Mouse (Mus musculus): ENCODE data around the gene Rfng. TPM values are rescaled to one million over a fixed set of nuclear protein-coding genes. Genes with fewer than 3 reads are reported as not detected.
A peak's percentile ranks its signal among the peaks of the same experiment; 100 is the strongest.
"Not testable (repeated sequence)": the region's sequence is repeated elsewhere in the genome, so short reads cannot be mapped to it uniquely, and the experiment has no call there.

Gene Rfng
- polyA plus RNA-seq (2015; fragmentation: Nextera tagmentation; extraction: Ambion mirVana), result 36.5 and 39.9 TPM in 2 replicates

GRCm38 (mm10) chr11:120784064-120784791 lies at the start of gene Rfng, which contains the start of gene Gps1:
Gene Rfng, minus strand, starts transcription at chr11:120784207.
Gene Gps1, plus strand, starts transcription at chr11:120784272.
- under 1% methylated on average over 98 of the region's 107 CpGs for WGBS
- Histone ChIP-seq H3K27ac (peak within 1 kb of the TSS; percentile 84), H3K4me3 (replicated peaks) (peak within 1 kb of the TSS; percentile 97), H3K9ac (peak within 1 kb of the TSS; percentile 87), H3K9me3 (replicated peaks) (no peaks in the 10 kb centered on the region), H3K36me3 (peaks cover 46% of the 10 kb centered on the region), H3K27me3 (0 out of 2 replicates have a peak, but pooled peaks cover 6% of the 10 kb centered on the region), H3K4me2 (peak within 1 kb of the TSS; percentile 94), H3K4me1 (peaks cover 25% of the 10 kb centered on the region)
- peak; percentile 78 for ATAC-seq (replicated peaks; ENCODE audit: low FRiP score)

- not testable (repeated sequence) for H3K4me1 ChIP-seq; H3K4me2 ChIP-seq; H3K4me3 ChIP-seq (replicated peaks); H3K9ac ChIP-seq; H3K27ac ChIP-seq; H3K36me3 ChIP-seq; H3K9me3 ChIP-seq (replicated peaks); H3K27me3 ChIP-seq; ATAC-seq (replicated peaks; ENCODE audit: low FRiP score)
- 91% methylated on average over 5 of the region's 5 CpGs for WGBS
Observed at GRCm38 (mm10) chr11:120832962-120833361, 49.0 kb upstream of the Rfng start.

GRCm38 (mm10) chr11:120831659-120832440 lies 47.8 kb upstream of the Rfng start:
- 0 out of 2 replicates have a peak, but pooled peaks cover 2% of the 10 kb centered on the region for H3K4me1 ChIP-seq
- 80% methylated on average over 3 of the region's 3 CpGs for WGBS
- ATAC-seq (replicated peaks; ENCODE audit: low FRiP score), result no peak
- H3K27me3 ChIP-seq, result no peaks in the 10 kb centered on the region
- H3K4me2 ChIP-seq, result no peak overlapping the region
- no peak overlapping the region for H3K9ac ChIP-seq
- no peaks in the 10 kb centered on the region for H3K9me3 ChIP-seq (replicated peaks)
- H3K4me3 ChIP-seq (replicated peaks), result no peak overlapping the region
- no peaks in the 10 kb centered on the region for H3K36me3 ChIP-seq
- no peak overlapping the region for H3K27ac ChIP-seq

- WGBS, result 76% methylated on average over 12 of the region's 12 CpGs
Observed at GRCm38 (mm10) chr11:120830686-120831085, 46.7 kb upstream of the Rfng start.

GRCm38 (mm10) chr11:120829757-120830532 lies 45.9 kb upstream of the Rfng start:
- Histone ChIP-seq H3K4me1 (peaks cover 11% of the 10 kb centered on the region), H3K4me2 (no peak overlapping the region), H3K4me3 (replicated peaks) (no peak overlapping the region), H3K9ac (no peak overlapping the region), H3K27me3 (no peaks in the 10 kb centered on the region), H3K9me3 (replicated peaks) (no peaks in the 10 kb centered on the region), H3K27ac (no peak overlapping the region), H3K36me3 (no peaks in the 10 kb centered on the region)
- ATAC-seq (replicated peaks; ENCODE audit: low FRiP score), result no peak
- WGBS, result 82% methylated on average over 10 of the region's 10 CpGs

More at GRCm38 (mm10) chr11:120830686-120831085, 46.7 kb upstream of the Rfng start:
- no peaks in the 10 kb centered on the region for H3K27me3 ChIP-seq
- H3K27ac ChIP-seq, result no peak overlapping the region
- H3K36me3 ChIP-seq, result no peaks in the 10 kb centered on the region
- H3K9me3 ChIP-seq (replicated peaks), result no peaks in the 10 kb centered on the region
- H3K4me3 ChIP-seq (replicated peaks), result no peak overlapping the region
- H3K4me2 ChIP-seq, result no peak overlapping the region
- no peak for ATAC-seq (replicated peaks; ENCODE audit: low FRiP score)
- H3K4me1 ChIP-seq, result peaks cover 3% of the 10 kb centered on the region
- no peak overlapping the region for H3K9ac ChIP-seq

- Histone ChIP-seq H3K4me1 (peaks cover 11% of the 10 kb centered on the region), H3K9ac (no peak overlapping the region), H3K27ac (no peak overlapping the region), H3K27me3 (no peaks in the 10 kb centered on the region), H3K36me3 (no peaks in the 10 kb centered on the region), H3K4me2 (no peak overlapping the region), H3K9me3 (replicated peaks) (no peaks in the 10 kb centered on the region), H3K4me3 (replicated peaks) (no peak overlapping the region)
- WGBS, result 79% methylated on average over 4 of the region's 4 CpGs
- no peak for ATAC-seq (replicated peaks; ENCODE audit: low FRiP score)
Observed at GRCm38 (mm10) chr11:120828416-120828815, 44.4 kb upstream of the Rfng start.

GRCm38 (mm10) chr11:120826016-120826953 lies 42.3 kb upstream of the Rfng start:
- ATAC-seq (replicated peaks; ENCODE audit: low FRiP score), result no peak
- H3K4me3 ChIP-seq (replicated peaks), result no peak overlapping the region
- peaks cover 11% of the 10 kb centered on the region for H3K36me3 ChIP-seq

GRCm38 (mm10) chr11:120825289-120825863 lies 41.4 kb upstream of the Rfng start:
- H3K4me2 ChIP-seq, result peak overlapping the region; percentile 72
- H3K4me1 ChIP-seq, result peaks cover 36% of the 10 kb centered on the region
- H3K4me3 ChIP-seq (replicated peaks), result peak overlapping the region; percentile 76
- no peak for ATAC-seq (replicated peaks; ENCODE audit: low FRiP score)
- no peaks in the 10 kb centered on the region for H3K9me3 ChIP-seq (replicated peaks)
- H3K27me3 ChIP-seq, result no peaks in the 10 kb centered on the region
- peaks cover 20% of the 10 kb centered on the region for H3K36me3 ChIP-seq
- H3K9ac ChIP-seq, result peak overlapping the region; percentile 85
- 42% methylated on average over 4 of the region's 4 CpGs for WGBS
- peak overlapping the region; percentile 98 for H3K27ac ChIP-seq

More at GRCm38 (mm10) chr11:120826016-120826953, 42.3 kb upstream of the Rfng start:
- H3K27me3 ChIP-seq, result no peaks in the 10 kb centered on the region
- peak overlapping the region; percentile 98 for H3K27ac ChIP-seq
- 90% methylated on average over 8 of the region's 8 CpGs for WGBS
- no peak overlapping the region for H3K4me2 ChIP-seq
- H3K9ac ChIP-seq, result no peak overlapping the region
- H3K4me1 ChIP-seq, result peaks cover 31% of the 10 kb centered on the region
- H3K9me3 ChIP-seq (replicated peaks), result no peaks in the 10 kb centered on the region

- Histone ChIP-seq H3K27me3 (no peaks in the 10 kb centered on the region), H3K4me1 (peaks cover 36% of the 10 kb centered on the region), H3K4me3 (replicated peaks) (peak overlapping the region; percentile 76), H3K27ac (peak overlapping the region; percentile 98), H3K9ac (peak overlapping the region; percentile 85), H3K9me3 (replicated peaks) (no peaks in the 10 kb centered on the region), H3K36me3 (peaks cover 25% of the 10 kb centered on the region), H3K4me2 (peak overlapping the region; percentile 72)
- peak; percentile 20 for ATAC-seq (replicated peaks; ENCODE audit: low FRiP score)
- WGBS, result 1% methylated on average over 21 of the region's 21 CpGs
Observed at GRCm38 (mm10) chr11:120824787-120825288, 40.8 kb upstream of the Rfng start.

GRCm38 (mm10) chr11:120823956-120824786 lies 40.2 kb upstream of the Rfng start, which contains the start of gene Fasn:
Gene Fasn, minus strand, starts transcription at chr11:120824547.
- WGBS, result under 1% methylated on average over 109 of the region's 109 CpGs
- H3K27ac ChIP-seq, result peak within 1 kb of the TSS; percentile 98
- peak within 1 kb of the TSS; percentile 76 for H3K4me3 ChIP-seq (replicated peaks)
- no peaks in the 10 kb centered on the region for H3K9me3 ChIP-seq (replicated peaks)
- peak within 1 kb of the TSS; percentile 85 for H3K9ac ChIP-seq
- peaks cover 32% of the 10 kb centered on the region for H3K36me3 ChIP-seq
- peaks cover 36% of the 10 kb centered on the region for H3K4me1 ChIP-seq
- H3K27me3 ChIP-seq, result no peaks in the 10 kb centered on the region
- peak within 1 kb of the TSS; percentile 72 for H3K4me2 ChIP-seq
- peak; percentile 93 for ATAC-seq (replicated peaks; ENCODE audit: low FRiP score)

All from kidney, embryonic 15.5 days (tissue).